Comparison of ENCODE assay signal across 25 mouse cellular contexts in genomic region chr16:37714276-37714675, GRCm38 (mm10).
DNase-seq lines count a peak whose midpoint lies in the region; ATAC-seq and TF ChIP-seq lines count a peak whose summit lies in the region.
"Had no signal": no experiment of that assay in that cellular context is flagged by ENCODE, and none has a peak within 500 bp of the region (broad histone marks: within the 10 kb centered on the region; RNA-seq: fewer than 3 reads in every experiment).

No protein-coding gene starts in this region.

- no peak for TF ChIP-seq CTCF in lung, embryonic 14.5 days (IDR thresholded peaks at IDR 0.05; ENCODE audit: low read depth)
- no peak for TF ChIP-seq CTCF in lung, postnatal 0 days (IDR thresholded peaks at IDR 0.05)

- no peaks in the 10 kb centered on the region for H3K4me1 ChIP-seq in lung, embryonic 14.5 days (ENCODE audit: insufficient read depth)
- H3K4me1 ChIP-seq in lung, postnatal 0 days (ENCODE audit: insufficient read depth, low read depth, low read length) = no peaks in the 10 kb centered on the region
- H3K4me1 ChIP-seq in embryonic facial prominence, embryonic 15.5 days = peaks cover 20% of the 10 kb centered on the region
- H3K4me1 ChIP-seq: forebrain, embryonic 12.5 days had no signal

- H3K4me3 ChIP-seq in lung, embryonic 14.5 days (ENCODE audit: low read depth, low read length) = no peak overlapping the region
- no peak overlapping the region for H3K4me3 ChIP-seq in lung, postnatal 0 days (ENCODE audit: low read depth, low read length)
- H3K4me3 ChIP-seq in embryonic facial prominence, embryonic 15.5 days (replicated peaks) = no peak overlapping the region
- H3K4me3 ChIP-seq: forebrain, embryonic 12.5 days; forebrain, embryonic 15.5 days; gastrocnemius, adult 2 months; heart, embryonic 12.5 days; heart, embryonic 15.5 days had no signal

- no peak overlapping the region for H3K9ac ChIP-seq in lung, embryonic 14.5 days
- no peak overlapping the region for H3K9ac ChIP-seq in lung, postnatal 0 days (replicated peaks; ENCODE audit: low read depth)
- H3K9ac ChIP-seq in embryonic facial prominence, embryonic 15.5 days = no peak overlapping the region
- H3K9ac ChIP-seq: forebrain, embryonic 12.5 days; forebrain, embryonic 15.5 days; heart, embryonic 12.5 days; heart, embryonic 15.5 days; hindbrain, embryonic 14.5 days had no signal

- ATAC-seq in lung, embryonic 14.5 days (ENCODE audit: insufficient read depth) = peak; percentile 28; the same call in 1 of the 2 replicates
- ATAC-seq in lung, postnatal 0 days = no peak
- ATAC-seq in embryonic facial prominence, embryonic 15.5 days (ENCODE audit: insufficient number of reproducible peaks, low FRiP score, low TSS enrichment, low read depth) = 0 out of 2 replicates have a peak, but pooled peaks have one; percentile 34
- no peak for ATAC-seq in megakaryocyte, adult 5-6 weeks (ENCODE audit: poor library complexity, severe bottlenecking)
- ATAC-seq: CD4-positive, CD25-positive, alpha-beta regulatory T cell, adult 4 months had no signal

- 38% methylated on average over 6 of the region's 6 CpGs for whole genome bisulfite sequencing in lung, embryonic 14.5 days
- 51% methylated on average over 6 of the region's 6 CpGs for WGBS in lung, postnatal 0 days
- 11% methylated on average over 6 of the region's 6 CpGs for WGBS in embryonic facial prominence, embryonic 15.5 days

- H3K27me3 ChIP-seq in lung, embryonic 14.5 days (ENCODE audit: insufficient read depth, low read length) = no peaks in the 10 kb centered on the region
- no peaks in the 10 kb centered on the region for H3K27me3 ChIP-seq in lung, postnatal 0 days (replicated peaks; ENCODE audit: insufficient read depth, low read length)
- no peaks in the 10 kb centered on the region for H3K27me3 ChIP-seq in embryonic facial prominence, embryonic 15.5 days
- H3K27me3 ChIP-seq: forebrain, embryonic 12.5 days; forebrain, embryonic 15.5 days; heart, embryonic 12.5 days; heart, embryonic 15.5 days had no signal

- H3K36me3 ChIP-seq in lung, embryonic 14.5 days (ENCODE audit: insufficient read depth) = no peaks in the 10 kb centered on the region
- H3K36me3 ChIP-seq in lung, postnatal 0 days (ENCODE audit: insufficient read depth, low read length) = no peaks in the 10 kb centered on the region
- no peaks in the 10 kb centered on the region for H3K36me3 ChIP-seq in embryonic facial prominence, embryonic 15.5 days
- H3K36me3 ChIP-seq: forebrain, embryonic 12.5 days; forebrain, embryonic 15.5 days; heart, embryonic 12.5 days; heart, embryonic 15.5 days had no signal

- no peak overlapping the region for H3K27ac ChIP-seq in lung, embryonic 14.5 days (ENCODE audit: low read depth)
- no peak overlapping the region for H3K27ac ChIP-seq in lung, postnatal 0 days (ENCODE audit: low read length)
- H3K27ac ChIP-seq in embryonic facial prominence, embryonic 15.5 days (replicated peaks) = peak overlapping the region; percentile 80; the same call in 1 of the 2 replicates
- H3K27ac ChIP-seq: forebrain, embryonic 12.5 days; gastrocnemius, adult 2 months; heart, embryonic 15.5 days; hindbrain, embryonic 14.5 days had no signal

- TF ChIP-seq EP300 in lung, postnatal 0 days (IDR thresholded peaks at IDR 0.05) = no peak

- peak; percentile 65 for DNase-seq in heart, adult 11 months
- no peak for DNase-seq in heart, postnatal 4 days
- no peak for DNase-seq in lung, embryonic 14.5 days
- no peak for DNase-seq in lung, postnatal 0 days (ENCODE audit: low spot score)
- peak; percentile 26 for DNase-seq in mesoderm, embryonic 11.5 days (ENCODE audit: low read depth, low spot score)
- no peak for DNase-seq in left cerebral cortex, adult 9 months (ENCODE audit: low spot score in 2 of 2)
- DNase-seq: adrenal gland, adult 2 months; adrenal gland, postnatal 14 days; cerebellum, adult 11 months; cerebellum, adult 2 months; cerebellum, adult 9-11 months; cerebellum, postnatal 25 days; gastrocnemius, adult 2 months; gastrocnemius, postnatal 14 days; heart, adult 18-20 months; heart, postnatal 10 days; heart, postnatal 36 days had no signal

- no peaks in the 10 kb centered on the region for H3K9me3 ChIP-seq in lung, embryonic 14.5 days (ENCODE audit: low read depth, low read length)
- no peaks in the 10 kb centered on the region for H3K9me3 ChIP-seq in lung, postnatal 0 days (ENCODE audit: low read length)
- H3K9me3 ChIP-seq in embryonic facial prominence, embryonic 15.5 days (replicated peaks) = no peaks in the 10 kb centered on the region
- H3K9me3 ChIP-seq: forebrain, embryonic 12.5 days; forebrain, embryonic 15.5 days; heart, embryonic 12.5 days; heart, embryonic 15.5 days had no signal

- no peak overlapping the region for H3K4me2 ChIP-seq in lung, embryonic 14.5 days
- no peak overlapping the region for H3K4me2 ChIP-seq in lung, postnatal 0 days (replicated peaks; ENCODE audit: low read depth, low read length)
- H3K4me2 ChIP-seq in embryonic facial prominence, embryonic 15.5 days (replicated peaks) = no peak overlapping the region
- H3K4me2 ChIP-seq: forebrain, embryonic 12.5 days; forebrain, embryonic 15.5 days; heart, embryonic 12.5 days; heart, embryonic 15.5 days; hindbrain, embryonic 14.5 days had no signal

Comparison
In these comparisons a context has a peak if more than half of its experiments do, and no peak if none do; other contexts are left out.
1. DNase-seq: peak in heart, adult 11 months (single experiment) and mesoderm, embryonic 11.5 days (single experiment); none in heart, postnatal 4 days (single experiment), lung, embryonic 14.5 days (single experiment), lung, postnatal 0 days (single experiment) and left cerebral cortex, adult 9 months (0 of 2).
2. ATAC-seq: peak in lung, embryonic 14.5 days (single experiment) and embryonic facial prominence, embryonic 15.5 days (single experiment); none in lung, postnatal 0 days (single experiment) and megakaryocyte, adult 5-6 weeks (single experiment).